Mouse (Mus musculus) right cerebral cortex, postnatal 14 days (tissue): ENCODE measurements around the gene Ets2.

ENCODE experiments used
- DNase-seq: peaks from one replicate; pipeline ENCODE4 v3.0.0; 2022

Gene Ets2

DNA sequence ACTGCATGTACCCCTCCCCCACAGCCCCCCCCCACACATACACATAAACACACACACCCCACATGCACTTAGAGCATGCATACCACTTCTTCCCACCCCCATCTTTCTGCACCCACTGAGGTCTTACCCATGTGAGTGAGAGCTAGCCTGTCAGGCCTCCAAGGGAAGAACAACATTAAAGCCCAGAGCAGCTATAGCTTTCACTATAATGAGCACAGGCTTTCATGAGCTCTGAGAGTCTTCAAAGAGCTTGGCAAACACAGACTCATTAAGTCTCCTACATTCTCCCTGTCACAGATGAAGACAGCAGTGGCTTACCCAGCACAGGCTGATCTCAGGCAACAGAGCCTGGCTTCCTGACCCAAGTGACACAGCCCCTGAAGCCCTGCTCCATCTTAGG lies 68.5 kb downstream of the Ets2 start:
- DNase-seq, result no peak
